Mouse (Mus musculus): Measurements from ENCODE around the gene Kmt2d.
"Not testable (repeated sequence)": the region's sequence is repeated elsewhere in the genome, so short reads cannot be mapped to it uniquely, and the experiment has no call there.

Kmt2d gene

GRCm38 (mm10) chr15:98831684-98832035 lies 39.3 kb downstream of the Kmt2d start:
- DNase-seq (ENCODE audit: low spot score): no peak

- DNase-seq (ENCODE audit: low spot score): peak; percentile 97
Observed at GRCm38 (mm10) chr15:98830736-98831683, 40.0 kb downstream of the Kmt2d start, which contains the start of gene Prkag1. Gene Prkag1, minus strand, starts transcription at chr15:98831521.

- DNase-seq (ENCODE audit: low spot score): no peak
Observed at GRCm38 (mm10) chr15:98827611-98828011, 43.4 kb downstream of the Kmt2d start.

GRCm38 (mm10) chr15:98823434-98823833 lies 47.6 kb downstream of the Kmt2d start:
- DNase-seq (ENCODE audit: low spot score): no peak

GRCm38 (mm10) chr15:98822147-98822546 lies 48.9 kb downstream of the Kmt2d start:
- no peak for DNase-seq (ENCODE audit: low spot score)

GRCm38 (mm10) chr15:98821403-98821802 lies 49.6 kb downstream of the Kmt2d start:
- peak; percentile 31 for DNase-seq (ENCODE audit: low spot score)

- DNase-seq (ENCODE audit: low spot score): no peak
Observed at GRCm38 (mm10) chr15:98820937-98821336, 50.1 kb downstream of the Kmt2d start.

- no peak for DNase-seq (ENCODE audit: low spot score)
Observed at GRCm38 (mm10) chr15:98818171-98818570, 52.8 kb downstream of the Kmt2d start.

GRCm38 (mm10) chr15:98812741-98813424 lies 58.1 kb downstream of the Kmt2d start:
- DNase-seq (ENCODE audit: low spot score): no peak

- DNase-seq (ENCODE audit: low spot score): not testable (repeated sequence)
Observed at GRCm38 (mm10) chr15:98810212-98810611, 60.8 kb downstream of the Kmt2d start.

GRCm38 (mm10) chr15:98809390-98809789 lies 61.6 kb downstream of the Kmt2d start, which contains the start of gene Ddn:
Gene Ddn, minus strand, starts transcription at chr15:98809490.
- DNase-seq (ENCODE audit: low spot score): no peak

GRCm38 (mm10) chr15:98808651-98809134 lies 62.3 kb downstream of the Kmt2d start:
- DNase-seq (ENCODE audit: low spot score): no peak

- DNase-seq (ENCODE audit: low spot score): no peak
Observed at GRCm38 (mm10) chr15:98807895-98808650, 62.9 kb downstream of the Kmt2d start.

GRCm38 (mm10) chr15:98806809-98807770 lies 63.9 kb downstream of the Kmt2d start:
- DNase-seq (ENCODE audit: low spot score): no peak

- no peak for DNase-seq (ENCODE audit: low spot score)
Observed at GRCm38 (mm10) chr15:98806071-98806808, 64.8 kb downstream of the Kmt2d start.

GRCm38 (mm10) chr15:98805324-98806040 lies 65.5 kb downstream of the Kmt2d start:
- DNase-seq (ENCODE audit: low spot score): peak; percentile 90

- DNase-seq (ENCODE audit: low spot score): peak; percentile 88
Observed at GRCm38 (mm10) chr15:98804054-98804453, 67.0 kb downstream of the Kmt2d start.

GRCm38 (mm10) chr15:98802926-98803325 lies 68.1 kb downstream of the Kmt2d start:
- DNase-seq (ENCODE audit: low spot score): no peak

GRCm38 (mm10) chr15:98799396-98799795 lies 71.6 kb downstream of the Kmt2d start:
- peak; percentile 95 for DNase-seq (ENCODE audit: low spot score)

Data from embryo, embryonic 10.5 days (tissue).